Mouse (Mus musculus) testis, adult 2 months (tissue): ENCODE measurements around the gene Cmss1. TPM values are rescaled to one million over a fixed set of nuclear protein-coding genes. Genes with fewer than 3 reads are reported as not detected.

Experiments used
- H3K27ac ChIP-seq: fragments of 200-500 bp; 2 replicates; pipeline ENCODE4 v1.5.1; 2012; ENCODE audit warnings: low read depth, low read length; ENCODE audit not compliant: control insufficient read depth, insufficient read depth
- H3K27me3 ChIP-seq: fragments of 200-500 bp; 2 replicates; pipeline ENCODE4 v1.6.1; 2012; ENCODE audit warnings: mild to moderate bottlenecking, low read length, moderate library complexity; ENCODE audit not compliant: control insufficient read depth, insufficient read depth
- H3K36me3 ChIP-seq: fragments of 200-500 bp; 2 replicates; pipeline ENCODE4 v1.6.1; 2012; ENCODE audit warnings: mild to moderate bottlenecking, low read length; ENCODE audit not compliant: control insufficient read depth, insufficient read depth
- H3K4me1 ChIP-seq: fragments of 200-500 bp; 2 replicates; pipeline ENCODE4 v1.6.1; 2012; ENCODE audit warnings: low read length; ENCODE audit not compliant: control insufficient read depth, insufficient read depth
- H3K4me3 ChIP-seq: fragments of 200-500 bp; 2 replicates; pipeline ENCODE4 v1.5.1; 2012; ENCODE audit warnings: low read depth, mild to moderate bottlenecking, low read length, moderate library complexity, mixed read lengths; ENCODE audit not compliant: control insufficient read depth
- CTCF ChIP-seq: fragments of 200-500 bp; IDR thresholded peaks from 2 replicates; pipeline ENCODE4 v1.5.1; 2012; ENCODE audit warnings: low read depth, mild to moderate bottlenecking, inconsistent platforms, low read length, moderate library complexity; ENCODE audit not compliant: control insufficient read depth, insufficient read depth, insufficient replicate concordance
- POLR2A ChIP-seq: fragments of 200-500 bp; IDR thresholded peaks from 2 replicates; pipeline ENCODE4 v1.6.1; 2012; ENCODE audit warnings: low read depth, mild to moderate bottlenecking, inconsistent platforms, low read length, moderate library complexity; ENCODE audit not compliant: control insufficient read depth
- polyA plus RNA-seq: library from polyadenylated mRNA; depleted of rRNA; stranded (reverse); fragments of >200 nt; gene quantifications from 2 replicates; pipeline ENCODE4 v1.2.3, GENCODE M21; 2012

The Cmss1 gene
- polyA plus RNA-seq, 1 experiment, result 45.3 TPM

- no peak overlapping the region for H3K27ac ChIP-seq
- TF ChIP-seq POLR2A, result no peak
- no peak for TF ChIP-seq CTCF
- H3K4me3 ChIP-seq, result no peak overlapping the region
- no peaks in the 10 kb centered on the region for H3K27me3 ChIP-seq
- H3K4me1 ChIP-seq, result no peaks in the 10 kb centered on the region
- no peaks in the 10 kb centered on the region for H3K36me3 ChIP-seq
These were observed 9.2 kb downstream of the Cmss1 start for GRCm38 (mm10) chr16:57597295-57597957.

DNA sequence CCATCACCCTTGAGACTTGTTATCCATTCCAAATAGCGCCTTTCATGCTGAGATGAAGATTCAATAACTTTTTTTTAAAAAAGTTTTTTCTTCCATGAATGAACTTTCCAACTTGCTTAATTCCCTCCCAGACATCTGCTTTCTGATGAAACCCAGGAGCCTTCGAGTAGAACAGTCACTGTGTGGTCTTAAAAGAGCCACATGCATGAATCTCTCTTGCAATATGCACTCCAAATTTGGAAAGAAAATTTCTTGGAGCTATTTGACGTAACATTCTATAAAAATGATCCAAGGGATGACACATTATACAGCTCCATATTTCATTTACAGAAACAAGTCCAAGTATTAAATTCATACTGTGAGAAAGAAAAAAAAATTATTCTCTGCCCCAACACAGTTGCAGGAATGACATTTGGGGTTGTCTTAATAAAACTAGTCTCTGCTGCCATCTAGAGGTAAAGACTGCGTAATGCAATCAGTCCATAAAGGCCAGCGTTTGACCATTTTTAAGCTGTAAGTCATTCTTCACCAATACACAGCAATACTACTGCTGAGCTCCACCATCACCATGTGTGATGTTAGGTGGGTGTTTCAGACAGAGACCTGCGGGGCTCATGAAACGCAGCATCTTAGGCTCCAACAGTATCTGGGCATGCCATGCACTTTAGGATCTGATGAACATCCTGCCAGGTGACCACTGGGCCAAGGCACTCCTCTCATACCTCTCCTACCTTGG is 13.1 kb downstream of the Cmss1 start:
- Histone ChIP-seq H3K4me1 (no peaks in the 10 kb centered on the region), H3K27me3 (no peaks in the 10 kb centered on the region), H3K27ac (no peak overlapping the region), H3K36me3 (no peaks in the 10 kb centered on the region), H3K4me3 (no peak overlapping the region)
- no peak for TF ChIP-seq CTCF
- no peak for TF ChIP-seq POLR2A

DNA sequence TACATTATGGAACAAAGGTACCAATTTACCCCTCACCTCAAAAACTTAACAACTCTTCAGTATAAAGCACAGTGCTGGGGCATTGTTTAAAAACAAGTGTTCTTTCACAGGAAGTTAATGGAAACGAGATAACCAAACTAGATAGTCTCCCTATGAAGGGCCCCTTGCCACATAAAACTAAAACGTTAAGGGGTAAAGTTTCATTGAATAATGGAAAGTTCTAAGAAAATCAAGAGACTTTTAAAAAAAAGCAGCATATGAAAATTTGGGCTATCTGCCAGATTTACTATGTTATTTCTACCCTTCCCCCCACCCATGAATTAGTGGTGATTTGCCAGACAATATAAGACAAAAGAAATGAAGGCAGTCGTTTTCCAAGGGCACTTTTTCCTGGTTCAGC is 21.5 kb downstream of the Cmss1 start:
- Histone ChIP-seq H3K27me3 (no peaks in the 10 kb centered on the region), H3K27ac (no peak overlapping the region), H3K36me3 (no peaks in the 10 kb centered on the region), H3K4me1 (no peaks in the 10 kb centered on the region), H3K4me3 (no peak overlapping the region)
- TF ChIP-seq CTCF (no peak), POLR2A (no peak)

DNA sequence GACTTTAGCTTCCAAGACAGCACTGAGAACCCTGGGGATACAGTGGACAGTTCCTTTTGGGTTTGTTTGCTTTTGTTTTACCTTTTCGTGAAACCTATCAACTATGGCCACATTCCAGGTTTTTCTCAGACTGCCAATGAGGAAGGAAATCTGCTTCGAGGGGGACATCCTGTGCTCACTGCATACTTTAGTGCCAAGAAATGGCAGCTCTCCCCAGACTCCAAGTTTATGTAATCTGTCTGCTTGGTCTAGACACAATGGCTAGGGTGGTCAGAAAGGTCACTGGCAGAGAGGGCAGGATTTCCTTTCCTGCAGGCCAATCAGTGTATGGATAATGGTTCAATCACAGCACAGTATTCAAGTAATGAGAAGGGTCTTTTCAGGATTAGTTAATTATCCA is 24.7 kb downstream of the Cmss1 start:
- no peak for TF ChIP-seq CTCF
- TF ChIP-seq POLR2A, result no peak
- Histone ChIP-seq H3K36me3 (no peaks in the 10 kb centered on the region), H3K4me1 (no peaks in the 10 kb centered on the region), H3K27me3 (no peaks in the 10 kb centered on the region), H3K4me3 (no peak overlapping the region), H3K27ac (no peak overlapping the region)

DNA sequence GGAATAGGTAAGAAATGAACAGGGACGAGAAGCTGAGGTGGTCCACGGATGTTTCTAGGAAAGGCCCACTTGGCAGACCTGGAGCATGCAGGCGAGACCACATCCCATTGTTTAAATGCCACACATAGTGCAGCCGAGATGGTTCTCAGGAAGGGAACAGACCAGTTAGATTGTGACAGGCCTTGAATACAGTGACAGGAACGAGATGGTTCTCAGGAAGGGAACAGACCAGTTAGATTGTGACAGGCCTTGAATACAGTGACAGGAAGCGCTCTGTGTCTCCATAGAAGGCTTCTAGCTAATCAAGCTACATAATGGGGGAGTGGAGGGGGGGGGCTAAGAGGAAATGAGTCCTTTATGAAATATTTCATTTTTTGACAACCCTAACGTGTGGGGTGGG is 26.6 kb downstream of the Cmss1 start:
- Histone ChIP-seq H3K4me1 (no peaks in the 10 kb centered on the region), H3K27ac (no peak overlapping the region), H3K27me3 (no peaks in the 10 kb centered on the region), H3K36me3 (no peaks in the 10 kb centered on the region), H3K4me3 (no peak overlapping the region)
- TF ChIP-seq POLR2A, result no peak
- TF ChIP-seq CTCF, result no peak

DNA sequence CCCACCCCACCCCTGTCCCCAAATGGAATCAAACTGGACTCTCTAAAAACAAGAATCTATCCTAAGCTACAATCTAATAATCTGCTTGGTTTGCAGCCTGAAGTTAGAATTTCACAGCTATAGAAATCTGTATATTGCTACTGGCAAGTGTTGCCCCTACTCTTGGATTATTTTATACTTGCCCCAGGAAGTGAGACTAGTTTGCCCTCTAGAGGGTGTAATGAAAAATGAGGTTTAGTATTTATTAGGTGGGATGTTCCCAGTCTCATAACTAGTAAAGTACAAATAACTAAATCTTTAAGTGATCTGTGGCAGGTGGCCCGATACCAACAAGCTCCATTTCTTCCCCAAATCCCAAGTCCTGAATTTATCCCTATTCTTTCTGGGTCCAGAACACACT is 29.1 kb downstream of the Cmss1 start:
- H3K27ac ChIP-seq, result no peak overlapping the region

DNA sequence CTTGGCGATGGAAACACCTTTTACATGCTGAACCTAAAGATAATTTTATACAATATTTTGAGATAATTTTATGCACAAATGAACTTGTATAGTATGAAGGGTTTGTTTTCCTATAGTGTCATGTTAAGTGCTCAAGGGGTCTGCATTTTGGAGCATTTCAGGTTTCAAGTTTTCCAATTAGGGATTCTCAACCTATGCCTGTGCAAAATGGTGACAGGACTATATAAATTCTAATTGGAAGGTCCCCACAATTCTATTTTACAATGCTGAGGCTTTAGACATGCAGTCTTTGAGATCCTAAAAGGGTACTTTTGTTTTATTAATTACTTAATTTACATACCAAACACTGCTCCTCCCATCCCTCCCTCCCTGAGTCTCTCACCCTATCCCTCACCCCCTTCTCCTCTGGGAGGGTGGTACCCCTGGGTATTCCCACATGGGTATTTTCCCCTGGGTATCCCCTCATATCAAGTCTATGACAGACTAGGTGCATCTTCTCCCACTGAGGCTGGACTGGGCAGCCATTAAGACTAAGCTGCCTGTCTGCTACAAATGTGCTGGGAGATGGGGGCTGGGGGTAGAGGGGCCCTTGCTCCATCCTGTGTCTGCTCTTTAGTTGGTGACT is 30.8 kb downstream of the Cmss1 start:
- no peaks in the 10 kb centered on the region for H3K36me3 ChIP-seq
- no peak overlapping the region for H3K4me3 ChIP-seq
- TF ChIP-seq POLR2A (no peak), CTCF (no peak)
- no peak overlapping the region for H3K27ac ChIP-seq
- peaks cover 5% of the 10 kb centered on the region; the same call in 1 of the 2 replicates for H3K4me1 ChIP-seq
- H3K27me3 ChIP-seq, result no peaks in the 10 kb centered on the region

More for the DNA sequence above, 29.1 kb downstream of the Cmss1 start:
- no peak overlapping the region for H3K4me3 ChIP-seq
- H3K36me3 ChIP-seq, result no peaks in the 10 kb centered on the region
- TF ChIP-seq CTCF (no peak), POLR2A (no peak)
- H3K4me1 ChIP-seq, result no peaks in the 10 kb centered on the region
- no peaks in the 10 kb centered on the region for H3K27me3 ChIP-seq
